Mouse (Mus musculus) B cell, adult (primary cell): ENCODE results near the gene Scn11a. TPM values are rescaled to one million over a fixed set of nuclear protein-coding genes. Genes with fewer than 3 reads are reported as not detected.

ENCODE experiments used
- total RNA-seq: library from RNA; stranded (reverse); gene quantifications from 4 replicates; pipeline ENCODE4 v1.2.4, GENCODE M21; 2023; ENCODE audit not compliant: inconsistent age

Scn11a gene
- not detected in 4 replicates for total RNA-seq

GRCm38 (mm10) chr9:119825297-119825696 is at the start of gene Scn11a:
Scn11a (minus strand) TSS chr9:119825456.

GRCm38 (mm10) chr9:119719222-119719621 is 106.0 kb downstream of the Scn11a start, which contains the start of gene Scn10a:
Scn10a (minus strand) TSS chr9:119719322.

Other genes starting within 250 kb of the Scn11a start
- gene Scn5a, start 246.4 kb downstream of the Scn11a start, total RNA-seq: not detected in 4 replicates
- gene Scn10a, start 106.1 kb downstream of the Scn11a start, total RNA-seq: not detected in 4 replicates
- gene Wdr48, start 69.4 kb upstream of the Scn11a start, total RNA-seq: 61.0 to 84.5 TPM (median 72.6 TPM) in 4 replicates
- 6.8 to 12.8 TPM (median 11.0 TPM) in 4 replicates for gene Gorasp1, start 112.1 kb upstream of the Scn11a start, total RNA-seq
- not detected in 4 replicates for gene Ttc21a, start 112.2 kb upstream of the Scn11a start, total RNA-seq
- gene Csrnp1, start 159.2 kb upstream of the Scn11a start, total RNA-seq: 318 to 341 TPM (median 335 TPM) in 4 replicates
- gene Xirp1, start 198.1 kb upstream of the Scn11a start, total RNA-seq: 0.18 TPM in 2 of 4 replicates, not detected in the others
- gene Cx3cr1, start 244.4 kb upstream of the Scn11a start, total RNA-seq: 0.13 to 0.18 TPM (median 0.15 TPM) in 3 of 4 replicates, not detected in the other